Mouse (Mus musculus) forebrain, embryonic 10.5 days (tissue): ENCODE measurements around the gene Faim2. TPM values are rescaled to one million over a fixed set of nuclear protein-coding genes. Genes with fewer than 3 reads are reported as not detected.

Source experiments
- DNase-seq: peaks from one replicate; pipeline ENCODE4 v3.0.0-alpha.2; 2017; ENCODE audit warnings: low spot score; ENCODE audit errors: extremely low spot score
- H3K27ac ChIP-seq: fragments of 300-500 bp; sonication (generic); 2 replicates; pipeline ENCODE4 v1.5.1; 2016; ENCODE audit warnings: mild to moderate bottlenecking
- H3K27me3 ChIP-seq: fragments of 300-500 bp; sonication (generic); 2 replicates; pipeline ENCODE4 v1.6.1; 2016; ENCODE audit warnings: mild to moderate bottlenecking; ENCODE audit not compliant: poor library complexity, severe bottlenecking
- H3K36me3 ChIP-seq: fragments of 300-500 bp; sonication (generic); replicated peaks from 2 replicates; pipeline ENCODE4 v1.6.1; 2016; ENCODE audit warnings: mild to moderate bottlenecking, moderate library complexity
- H3K4me1 ChIP-seq: fragments of 300-500 bp; sonication (generic); 2 replicates; pipeline ENCODE4 v1.6.1; 2016
- H3K4me3 ChIP-seq: fragments of 300-500 bp; sonication (generic); 2 replicates; pipeline ENCODE4 v1.5.1; 2016; ENCODE audit warnings: mild to moderate bottlenecking, moderate library complexity
- H3K9me3 ChIP-seq: fragments of 300-500 bp; sonication (generic); 2 replicates; pipeline ENCODE4 v1.6.1; 2016; ENCODE audit warnings: mild to moderate bottlenecking, moderate library complexity
- WGBS: fragments of 180-500 bp; shearing (Covaris S2); methylation state at CpG from one replicate; pipeline ENCODE4 v1.1.7; 2016; 5-methylcytosine and 5-hydroxymethylcytosine counted together
- polyA plus RNA-seq: library from polyadenylated mRNA; unstranded; fragments of >200 nt; fragmentation: Nextera tagmentation; extraction: Ambion mirVana; gene quantifications from 2 replicates; pipeline ENCODE4 v1.2.1, GENCODE M21; 2016

Faim2 gene
- polyA plus RNA-seq, 1 experiment from 2014 or later = 0.32 TPM

- WGBS = 83% methylated on average over 3 of the region's 3 CpGs
- 0 out of 2 replicates have a peak overlapping the region, but pooled peaks have one; percentile 3 for H3K27ac ChIP-seq
- H3K36me3 ChIP-seq = peaks cover 48% of the 10 kb centered on the region
- no peak for DNase-seq
- peak overlapping the region; percentile 92; the same call in 1 of the 2 replicates for H3K4me3 ChIP-seq
- no peaks in the 10 kb centered on the region for H3K9me3 ChIP-seq
- peaks cover 54% of the 10 kb centered on the region for H3K4me1 ChIP-seq
- H3K27me3 ChIP-seq = no peaks in the 10 kb centered on the region
Measured at GRCm38 (mm10) chr15:99455415-99455814, 72.5 kb downstream of the Faim2 start.

GRCm38 (mm10) chr15:99454585-99455279, 73.2 kb downstream of the Faim2 start:
- 0 out of 2 replicates have a peak overlapping the region, but pooled peaks have one; percentile 9 for H3K4me3 ChIP-seq
- no peak for DNase-seq
- H3K9me3 ChIP-seq = no peaks in the 10 kb centered on the region
- 94% methylated on average over 7 of the region's 7 CpGs for WGBS
- H3K4me1 ChIP-seq = peaks cover 56% of the 10 kb centered on the region
- peaks cover 54% of the 10 kb centered on the region for H3K36me3 ChIP-seq
- H3K27ac ChIP-seq = no peak overlapping the region
- H3K27me3 ChIP-seq = no peaks in the 10 kb centered on the region

GRCm38 (mm10) chr15:99453153-99453900, 74.6 kb downstream of the Faim2 start:
- no peak for DNase-seq
- H3K4me1 ChIP-seq = peaks cover 59% of the 10 kb centered on the region
- H3K27ac ChIP-seq = no peak overlapping the region
- peaks cover 67% of the 10 kb centered on the region for H3K36me3 ChIP-seq
- no peaks in the 10 kb centered on the region for H3K9me3 ChIP-seq
- H3K27me3 ChIP-seq = no peaks in the 10 kb centered on the region
- 81% methylated on average over 11 of the region's 11 CpGs for WGBS
- H3K4me3 ChIP-seq = no peak overlapping the region

- peaks cover 67% of the 10 kb centered on the region for H3K36me3 ChIP-seq
- 87% methylated on average over 8 of the region's 8 CpGs for WGBS
Measured at GRCm38 (mm10) chr15:99449751-99450280, 78.1 kb downstream of the Faim2 start.

GRCm38 (mm10) chr15:99449131-99449750, 78.7 kb downstream of the Faim2 start:
- no peaks in the 10 kb centered on the region for H3K27me3 ChIP-seq
- no peak for DNase-seq
- peaks cover 68% of the 10 kb centered on the region for H3K36me3 ChIP-seq
- H3K27ac ChIP-seq = peak overlapping the region; percentile 49
- no peaks in the 10 kb centered on the region for H3K9me3 ChIP-seq
- WGBS = 87% methylated on average over 9 of the region's 9 CpGs
- H3K4me3 ChIP-seq = no peak overlapping the region
- H3K4me1 ChIP-seq = peaks cover 23% of the 10 kb centered on the region

More at GRCm38 (mm10) chr15:99449751-99450280, 78.1 kb downstream of the Faim2 start:
- Histone ChIP-seq H3K4me3 (no peak overlapping the region), H3K27ac (peak overlapping the region; percentile 49; the same call in 1 of the 2 replicates), H3K4me1 (peaks cover 25% of the 10 kb centered on the region), H3K9me3 (no peaks in the 10 kb centered on the region), H3K27me3 (no peaks in the 10 kb centered on the region)
- DNase-seq = no peak

Other genes starting within 250 kb of the Faim2 start
- gene Prpf40b, start 233.1 kb downstream of the Faim2 start, polyA plus RNA-seq = 60.7 and 62.2 TPM in 2 replicates
- gene Fam186b, start 232.3 kb downstream of the Faim2 start, polyA plus RNA-seq = 0.11 and 0.17 TPM in 2 replicates
- 14.3 and 16.9 TPM in 2 replicates for gene Fmnl3, start 157.7 kb downstream of the Faim2 start, polyA plus RNA-seq
- gene Tmbim6, start 135.3 kb downstream of the Faim2 start, polyA plus RNA-seq = 267 and 272 TPM in 2 replicates
- 10.9 and 13.7 TPM in 2 replicates for gene Nckap5l, start 70.4 kb downstream of the Faim2 start, polyA plus RNA-seq
- 19.6 and 20.5 TPM in 2 replicates for gene Bcdin3d, start 53.4 kb downstream of the Faim2 start, polyA plus RNA-seq
- not detected in 2 replicates for gene Aqp2, start 50.9 kb upstream of the Faim2 start, polyA plus RNA-seq
- not detected in 2 replicates for gene Aqp5, start 62.6 kb upstream of the Faim2 start, polyA plus RNA-seq
- not detected in 2 replicates for gene Aqp6, start 73.2 kb upstream of the Faim2 start, polyA plus RNA-seq
- 193 and 201 TPM in 2 replicates for gene Racgap1, start 123.5 kb upstream of the Faim2 start, polyA plus RNA-seq
- gene Asic1, start 142.2 kb upstream of the Faim2 start, polyA plus RNA-seq = 2.2 and 2.4 TPM in 2 replicates
- gene Smarcd1, start 174.0 kb upstream of the Faim2 start, polyA plus RNA-seq = 91.5 TPM in 2 replicates
- not detected in 2 replicates for gene Gm17349, start 177.3 kb upstream of the Faim2 start, polyA plus RNA-seq
- 0.38 and 0.54 TPM in 2 replicates for gene Gpd1, start 189.3 kb upstream of the Faim2 start, polyA plus RNA-seq
- gene Cox14, start 197.5 kb upstream of the Faim2 start, polyA plus RNA-seq = 140 and 146 TPM in 2 replicates
- 57.6 and 59.5 TPM in 2 replicates for gene Cers5, start 244.7 kb upstream of the Faim2 start, polyA plus RNA-seq